Mouse (Mus musculus) CH12.LX (cell line): ENCODE measurements at regions not wholly inside any gene's neighbourhood (a gene's known extent, or its start where the extent isn't known, plus 50 kb on each side); places are given as distances from the start of the nearest gene placed in this dataset.

ENCODE experiments used
- DNase-seq: peaks from one replicate; pipeline ENCODE4 v3.0.0-alpha.2; 2013; ENCODE audit errors: extremely low read depth
- H3K27ac ChIP-seq: 2 replicates; pipeline ENCODE4 v1.5.1; 2012; ENCODE audit warnings: low read depth, mild to moderate bottlenecking, control low read depth, moderate library complexity; ENCODE audit not compliant: insufficient read depth
- H3K27me3 ChIP-seq: replicated peaks from 2 replicates; pipeline ENCODE3; 2012; ENCODE audit warnings: inconsistent platforms
- H3K36me3 ChIP-seq, 2 experiments: replicated peaks in 1 of 2; 2 replicates each; pipeline versions ENCODE3 to v1.6.1; 2012; ENCODE audit warnings: inconsistent platforms in 1 of 2, low read length in 1 of 2, mild to moderate bottlenecking in 1 of 2, mixed read lengths in 1 of 2, moderate library complexity in 1 of 2; ENCODE audit not compliant: control insufficient read depth in 1 of 2, insufficient read depth in 1 of 2
- H3K4me1 ChIP-seq, 2 experiments: 2 replicates each; pipeline ENCODE4 v1.6.1; 2012; ENCODE audit warnings: inconsistent platforms in 1 of 2, moderate library complexity in 1 of 2; ENCODE audit not compliant: insufficient read depth in 2 of 2, control insufficient read depth in 1 of 2
- H3K4me2 ChIP-seq: 2 replicates; pipeline ENCODE4 v1.6.1; 2012; ENCODE audit warnings: low read depth, mild to moderate bottlenecking, control low read depth; ENCODE audit not compliant: poor library complexity, insufficient read depth, severe bottlenecking
- H3K4me3 ChIP-seq, 3 experiments: fragments of 150-350 bp in 1 of 3; sonication (generic) in 1 of 3; replicated peaks in 1 of 3; 2 replicates each; pipeline versions ENCODE3 to v1.5.1; 2011 to 2012; ENCODE audit warnings: low read depth in 2 of 3, low read length in 2 of 3, mild to moderate bottlenecking in 2 of 3, moderate library complexity in 2 of 3, control low read depth in 1 of 3, improper control_type of control experiment in 1 of 3, inconsistent platforms in 1 of 3, mixed read lengths in 1 of 3; ENCODE audit not compliant: poor library complexity in 1 of 3
- H3K79me2 ChIP-seq: replicated peaks from 2 replicates; pipeline ENCODE4 v1.6.1; 2012; ENCODE audit warnings: mild to moderate bottlenecking, moderate library complexity; ENCODE audit not compliant: control insufficient read depth, poor library complexity, insufficient read depth, severe bottlenecking; ENCODE audit errors: extremely low read depth
- H3K9ac ChIP-seq: 2 replicates; pipeline ENCODE4 v1.6.1; 2012; ENCODE audit warnings: low read depth, mild to moderate bottlenecking, control low read depth, moderate library complexity; ENCODE audit not compliant: insufficient read depth
- H3K9me3 ChIP-seq: replicated peaks from 2 replicates; pipeline ENCODE3; 2012; ENCODE audit warnings: low read length, inconsistent platforms, mixed read lengths
- ELF1 ChIP-seq: IDR thresholded peaks from 2 replicates; pipeline ENCODE4 v1.6.1; 2014; ENCODE audit warnings: low read depth, mild to moderate bottlenecking, inconsistent platforms, low read length, improper control_type of control experiment
- dilution Hi-C: fragments of 300-500 bp; cut with MboI; formaldehyde crosslinking; loops from 2 replicates; pipeline ENCODE4 v1.14.3; 2020; ENCODE audit warnings: low sequenced_read_pairs; ENCODE audit not compliant: extremely low pct_unique_long_range_greater_than_20kb, extremely low pct_ligation_motif_present
- in situ Hi-C: fragments of 300-500 bp; cut with MboI; formaldehyde crosslinking; loops from 3 replicates; pipeline ENCODE4 v1.14.3; 2019; ENCODE audit warnings: low sequenced_read_pairs, low pct_ligation_motif_present, low pct_unique_long_range_greater_than_20kb, mixed read lengths

DNA sequence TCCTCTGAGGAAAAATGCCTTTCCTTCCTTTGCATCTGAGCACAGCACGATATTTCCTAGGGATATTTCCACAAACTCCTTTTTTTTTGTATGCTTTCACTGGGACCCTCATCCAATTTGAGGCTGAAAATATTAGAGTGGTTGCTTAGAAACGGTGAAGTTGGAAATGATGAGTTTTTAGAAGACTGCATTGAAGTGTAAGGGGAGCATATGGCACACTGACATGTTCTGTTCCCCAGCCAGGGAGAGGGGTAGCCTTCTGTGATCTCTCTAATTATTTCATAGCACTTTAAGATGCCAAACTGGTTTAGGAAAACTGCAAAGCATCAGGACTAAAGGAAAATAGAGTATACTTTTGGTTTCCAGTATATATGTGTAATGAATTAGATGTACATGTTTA is 556.5 kb upstream of the Gm38303 start:
- no peak for DNase-seq
- dilution Hi-C loops, result no loop called here
- TF ChIP-seq ELF1, result no peak
- TF ChIP-seq, all 38 proteins: peak for 0
- H3K9ac ChIP-seq, result no peak overlapping the region
- H3K27ac ChIP-seq, result no peak overlapping the region
- H3K4me3 ChIP-seq, result no peak overlapping the region
- H3K4me1 ChIP-seq, result no peaks in the 10 kb centered on the region
- peaks cover 3% of the 10 kb centered on the region for H3K9me3 ChIP-seq
- no peaks in the 10 kb centered on the region for H3K79me2 ChIP-seq
- in situ Hi-C loops, result no loop called here
- no peak overlapping the region for H3K4me2 ChIP-seq
- no peaks in the 10 kb centered on the region for H3K36me3 ChIP-seq
- no peaks in the 10 kb centered on the region for H3K27me3 ChIP-seq
